Mouse (Mus musculus) embryonic facial prominence, embryonic 14.5 days (tissue): ENCODE data around the gene Syp. TPM values are rescaled to one million over a fixed set of nuclear protein-coding genes. Genes with fewer than 3 reads are reported as not detected.

Experiments used
- ATAC-seq: fragments of 200-750 bp; cut with Nextera tagmentation; 2 replicates; pipeline ENCODE4 v1.8.0; 2017; ENCODE audit warnings: low read depth, moderate number of reproducible peaks, moderate TSS enrichment
- DNase-seq: peaks from one replicate; pipeline ENCODE4 v3.0.0-alpha.2; 2015; ENCODE audit warnings: low spot score
- H3K27ac ChIP-seq: fragments of 300-500 bp; sonication (generic); replicated peaks from 2 replicates; pipeline ENCODE4 v1.5.1; 2014; ENCODE audit warnings: low read depth, mild to moderate bottlenecking, low read length, moderate library complexity
- H3K27me3 ChIP-seq: fragments of 300-500 bp; sonication (generic); replicated peaks from 2 replicates; pipeline ENCODE4 v1.6.1; 2014; ENCODE audit warnings: low read length; ENCODE audit not compliant: control insufficient read depth, insufficient read depth
- H3K36me3 ChIP-seq: fragments of 300-500 bp; sonication (generic); 2 replicates; pipeline ENCODE4 v1.6.1; 2014; ENCODE audit warnings: low read length, mixed read lengths; ENCODE audit not compliant: control insufficient read depth, insufficient read depth
- H3K4me1 ChIP-seq: fragments of 300-500 bp; sonication (generic); 2 replicates; pipeline ENCODE4 v1.6.1; 2014; ENCODE audit warnings: antibody characterized with exemption, low read length; ENCODE audit not compliant: control insufficient read depth, insufficient read depth
- H3K4me2 ChIP-seq: fragments of 300-500 bp; sonication (generic); 2 replicates; pipeline ENCODE4 v1.6.1; 2014; ENCODE audit warnings: low read depth, mild to moderate bottlenecking, low read length, moderate library complexity, mixed read lengths
- H3K4me3 ChIP-seq: fragments of 300-500 bp; sonication (generic); 2 replicates; pipeline ENCODE4 v1.5.1; 2014; ENCODE audit warnings: low read depth, mild to moderate bottlenecking, low read length
- H3K9ac ChIP-seq: fragments of 300-500 bp; sonication (generic); 2 replicates; pipeline ENCODE4 v1.6.1; 2014; ENCODE audit warnings: low read depth, mild to moderate bottlenecking, low read length, moderate library complexity, mixed read lengths
- H3K9me3 ChIP-seq: fragments of 300-500 bp; sonication (generic); 2 replicates; pipeline ENCODE4 v1.6.1; 2016; ENCODE audit warnings: low read length; ENCODE audit not compliant: control insufficient read depth
- WGBS: fragments of 180-500 bp; shearing (Covaris S2); extraction: QIAGEN DNeasy Blood & Tissue Kit; methylation state at CpG from one replicate; pipeline ENCODE4 v1.1.7; 2014; 5-methylcytosine and 5-hydroxymethylcytosine counted together
- polyA plus RNA-seq: library from polyadenylated mRNA; unstranded; fragments of >200 nt; fragmentation: Nextera tagmentation; extraction: Ambion mirVana; gene quantifications from 2 replicates; pipeline ENCODE4 v1.2.1, GENCODE M21; 2014

The Syp gene
- polyA plus RNA-seq, 1 experiment from 2014 or later = 4.7 TPM

DNA sequence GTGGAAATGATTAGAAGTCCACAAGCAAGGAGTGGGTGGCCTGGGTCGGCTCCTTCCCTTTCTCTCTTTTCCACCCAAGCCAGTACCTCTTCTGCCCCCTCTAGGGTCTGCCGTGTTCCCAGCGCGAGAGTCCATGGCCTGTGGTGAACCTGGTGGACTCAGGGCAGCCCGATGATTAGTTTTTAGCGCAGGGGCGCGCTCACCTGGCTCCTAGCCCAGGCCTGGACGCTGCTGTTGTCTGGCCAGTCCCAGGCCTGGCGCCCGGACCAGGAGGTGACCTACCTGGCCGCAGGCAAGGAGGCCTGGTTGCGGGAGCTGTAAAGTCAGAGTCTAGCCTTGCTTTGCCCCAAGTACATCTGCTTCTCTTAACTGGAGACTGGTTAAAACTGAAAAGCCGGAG lies 42.6 kb downstream of the Syp start, which contains the start of gene Magix:
Gene Magix, minus strand, starts transcription at position 388 of the 400 bp plus-strand sequence.
- Histone ChIP-seq H3K4me2 (peak within 1 kb of the TSS; percentile 55), H3K9ac (no peak within 1 kb of the TSS), H3K36me3 (no peaks in the 10 kb centered on the region), H3K9me3 (no peaks in the 10 kb centered on the region), H3K27ac (no peak within 1 kb of the TSS), H3K4me3 (peak within 1 kb of the TSS; percentile 30), H3K4me1 (no peaks in the 10 kb centered on the region), H3K27me3 (no peaks in the 10 kb centered on the region)
- ATAC-seq (no peak), DNase-seq (no peak)
- WGBS = 63% methylated on average over 11 of the region's 14 CpGs

DNA sequence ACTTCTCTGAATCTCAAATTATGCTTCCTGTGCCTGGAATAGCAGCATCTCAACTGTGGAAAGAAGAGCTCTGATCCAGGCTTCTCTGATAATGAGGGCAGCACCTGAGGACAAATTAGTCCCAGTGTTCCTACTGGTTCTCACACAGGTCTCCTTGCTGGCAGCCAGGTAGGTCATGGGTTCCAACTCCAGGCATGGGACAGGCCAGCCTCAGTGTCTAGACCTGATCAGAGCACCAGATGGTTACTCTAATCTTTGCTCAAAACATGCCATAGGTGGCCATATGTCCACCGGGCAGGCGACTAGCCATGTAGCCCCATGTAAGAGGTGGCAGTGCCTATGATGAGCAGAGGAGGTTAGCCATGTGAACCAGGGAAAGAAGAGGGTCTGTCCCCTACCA lies 50.0 kb downstream of the Syp start:
- DNase-seq (no peak), ATAC-seq (no peak)
- Histone ChIP-seq H3K27me3 (no peaks in the 10 kb centered on the region), H3K4me2 (no peak overlapping the region), H3K4me3 (no peak overlapping the region), H3K4me1 (no peaks in the 10 kb centered on the region), H3K27ac (no peak overlapping the region), H3K9ac (no peak overlapping the region), H3K9me3 (no peaks in the 10 kb centered on the region), H3K36me3 (no peaks in the 10 kb centered on the region)
- WGBS = 88% methylated on average over 2 of the region's 2 CpGs

DNA sequence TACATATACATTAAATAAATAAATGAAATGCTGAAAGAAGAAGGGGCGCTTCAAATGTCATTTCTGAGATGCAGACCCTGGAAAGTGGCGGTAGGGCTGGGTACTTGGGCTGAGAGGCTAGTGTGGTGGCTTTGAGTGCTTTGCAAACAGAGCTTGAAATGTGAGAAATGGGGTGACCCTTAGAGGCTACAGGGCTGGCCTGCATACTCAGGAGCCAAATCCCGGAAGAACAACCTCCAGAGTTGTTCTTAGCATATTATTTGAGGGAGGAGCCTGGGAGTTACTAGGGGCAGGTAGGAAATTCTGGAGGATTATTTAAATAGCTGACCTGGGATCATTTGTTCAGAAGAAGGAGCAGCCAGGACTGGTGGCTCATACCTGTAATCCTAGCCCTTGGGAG lies 52.2 kb downstream of the Syp start:
- H3K27me3 ChIP-seq = no peaks in the 10 kb centered on the region
- H3K4me2 ChIP-seq = no peak overlapping the region
- H3K9ac ChIP-seq = no peak overlapping the region
- no peaks in the 10 kb centered on the region for H3K36me3 ChIP-seq
- no peak overlapping the region for H3K4me3 ChIP-seq
- 63% methylated on average over 3 of the region's 3 CpGs for WGBS
- no peaks in the 10 kb centered on the region for H3K9me3 ChIP-seq
- no peaks in the 10 kb centered on the region for H3K4me1 ChIP-seq
- H3K27ac ChIP-seq = no peak overlapping the region
- DNase-seq (no peak), ATAC-seq (peak; percentile 9; the same call in 1 of the 2 replicates)

DNA sequence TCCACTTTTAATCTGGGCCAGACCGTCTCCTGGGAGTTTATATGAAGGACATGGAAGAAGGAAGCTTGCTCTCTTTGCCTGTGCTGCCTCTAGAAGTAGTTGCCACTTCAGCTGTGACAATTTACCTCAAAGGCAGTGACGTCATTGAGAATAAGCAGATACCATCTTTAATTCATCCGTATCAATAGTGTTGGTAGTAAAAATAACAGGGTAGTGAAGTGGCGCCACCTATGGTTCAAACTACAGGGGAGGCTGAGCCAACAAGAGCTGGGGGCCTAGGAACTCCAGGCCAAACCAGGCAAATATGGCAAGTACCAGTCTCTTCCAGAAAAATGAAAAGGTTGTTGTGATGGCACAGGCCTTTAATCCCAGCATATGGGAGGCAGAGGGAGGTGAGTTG lies 54.6 kb downstream of the Syp start:
- no peak overlapping the region for H3K27ac ChIP-seq
- ATAC-seq (no peak), DNase-seq (no peak)
- H3K9me3 ChIP-seq = no peaks in the 10 kb centered on the region
- no peak overlapping the region for H3K4me3 ChIP-seq
- no peaks in the 10 kb centered on the region for H3K27me3 ChIP-seq
- no peak overlapping the region for H3K4me2 ChIP-seq
- H3K36me3 ChIP-seq = no peaks in the 10 kb centered on the region
- H3K9ac ChIP-seq = no peak overlapping the region
- H3K4me1 ChIP-seq = no peaks in the 10 kb centered on the region
- WGBS = 34% methylated on average over 4 of the region's 4 CpGs

DNA sequence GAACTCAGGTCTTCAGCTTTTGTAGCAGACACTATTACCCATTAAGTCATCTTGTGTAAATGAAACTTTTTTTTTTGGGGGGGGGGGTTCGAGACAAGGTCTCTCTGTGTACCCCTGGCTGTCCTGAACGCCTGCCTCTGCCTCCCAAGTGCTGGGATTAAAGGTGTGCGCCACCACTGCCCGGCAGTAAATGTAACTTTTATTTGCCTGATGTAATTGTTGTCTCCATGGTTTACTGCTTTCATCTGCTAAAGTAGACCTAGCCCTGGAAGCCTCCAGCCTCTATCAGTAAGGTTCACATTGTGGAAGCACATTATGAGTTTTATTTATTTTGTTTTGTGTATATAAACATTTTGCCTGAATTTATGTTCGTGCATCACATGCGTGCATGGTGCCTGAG lies 58.2 kb downstream of the Syp start:
- no peaks in the 10 kb centered on the region for H3K27me3 ChIP-seq
- peak overlapping the region; percentile 46 for H3K4me2 ChIP-seq
- no peaks in the 10 kb centered on the region for H3K4me1 ChIP-seq
- peak overlapping the region; percentile 50; the same call in 1 of the 2 replicates for H3K4me3 ChIP-seq
- H3K9me3 ChIP-seq = no peaks in the 10 kb centered on the region
- no peak overlapping the region for H3K27ac ChIP-seq
- DNase-seq (no peak), ATAC-seq (peak; percentile 8; the same call in 1 of the 2 replicates)
- H3K9ac ChIP-seq = no peak overlapping the region
- no peaks in the 10 kb centered on the region for H3K36me3 ChIP-seq
- WGBS = 47% methylated on average over 6 of the region's 6 CpGs

DNA sequence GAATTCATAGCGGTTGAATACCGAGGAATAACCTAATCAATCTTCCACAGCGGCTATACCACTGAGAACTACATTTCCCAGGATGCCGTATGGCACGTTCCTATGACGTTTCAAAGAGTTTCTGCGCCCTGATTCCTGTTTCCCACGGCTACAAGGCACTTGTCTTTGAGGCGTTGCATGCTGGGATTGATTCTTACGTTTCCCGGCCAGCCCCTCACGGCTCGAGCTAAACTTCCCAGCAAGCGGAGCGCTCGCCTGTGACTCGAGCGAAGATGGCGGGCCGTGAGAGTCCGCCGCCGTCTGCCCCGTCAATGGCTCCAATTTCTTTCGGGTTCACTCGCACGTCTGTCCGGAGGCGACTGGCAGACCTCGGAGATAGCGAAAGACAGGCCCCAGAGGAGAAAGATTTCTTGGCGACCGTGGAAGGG lies 58.7 kb downstream of the Syp start, which contains the start of gene Gpkow:
Gene Gpkow, plus strand, starts transcription at position 178 of the 428 bp plus-strand sequence.
- Histone ChIP-seq H3K27ac (no peak within 1 kb of the TSS), H3K36me3 (no peaks in the 10 kb centered on the region), H3K4me2 (peak within 1 kb of the TSS; percentile 52), H3K4me1 (no peaks in the 10 kb centered on the region), H3K9ac (peak within 1 kb of the TSS; percentile 61), H3K27me3 (no peaks in the 10 kb centered on the region), H3K4me3 (peak within 1 kb of the TSS; percentile 50), H3K9me3 (no peaks in the 10 kb centered on the region)
- DNase-seq = peak; percentile 97
- WGBS = 21% methylated on average over 33 of the region's 33 CpGs
- ATAC-seq = peak; percentile 96

Other genes with a start within 250 kb of the Syp start
- gene Foxp3, start 64.8 kb upstream of the Syp start, polyA plus RNA-seq = not detected in 2 replicates
- gene Ppp1r3f, start 64.2 kb upstream of the Syp start, polyA plus RNA-seq = 1.8 and 2.1 TPM in 2 replicates
- gene Ccdc22, start 33.0 kb upstream of the Syp start, polyA plus RNA-seq = 22.6 and 27.2 TPM in 2 replicates
- gene Cacna1f, start 31.4 kb upstream of the Syp start, polyA plus RNA-seq = 0.04 and 0.08 TPM in 2 replicates
- 7.5 and 8.3 TPM in 2 replicates for gene Prickle3, start 18.8 kb downstream of the Syp start, polyA plus RNA-seq
- gene Plp2, start 32.9 kb downstream of the Syp start, polyA plus RNA-seq = 199 and 201 TPM in 2 replicates
- gene Magix, start 42.8 kb downstream of the Syp start, polyA plus RNA-seq = 0.50 and 0.59 TPM in 2 replicates
- gene Gpkow, start 58.7 kb downstream of the Syp start, polyA plus RNA-seq = 40.0 and 42.1 TPM in 2 replicates
- 18.7 and 26.5 TPM in 2 replicates for gene Wdr45, start 75.9 kb downstream of the Syp start, polyA plus RNA-seq
- gene Gm45208, start 83.8 kb downstream of the Syp start, polyA plus RNA-seq = not detected in 2 replicates
- 83.5 and 85.5 TPM in 2 replicates for gene Praf2, start 90.0 kb downstream of the Syp start, polyA plus RNA-seq
- gene Ccdc120, start 112.4 kb downstream of the Syp start, polyA plus RNA-seq = 11.0 and 14.8 TPM in 2 replicates
- 19.5 and 21.0 TPM in 2 replicates for gene Tfe3, start 124.1 kb downstream of the Syp start, polyA plus RNA-seq
- gene Gripap1, start 151.3 kb downstream of the Syp start, polyA plus RNA-seq = 32.1 and 32.9 TPM in 2 replicates
- gene Kcnd1, start 183.8 kb downstream of the Syp start, polyA plus RNA-seq = 3.2 and 3.5 TPM in 2 replicates
- gene Otud5, start 202.9 kb downstream of the Syp start, polyA plus RNA-seq = 31.1 and 32.3 TPM in 2 replicates
- gene Pim2, start 239.8 kb downstream of the Syp start, polyA plus RNA-seq = 4.8 and 6.1 TPM in 2 replicates
- gene Slc35a2, start 245.6 kb downstream of the Syp start, polyA plus RNA-seq = 28.6 and 30.0 TPM in 2 replicates